Comparison of ENCODE assay signal across 8 mouse cellular contexts in genomic region chr3:89278107-89278506, GRCm38 (mm10). TPM values are rescaled to one million over a fixed set of nuclear protein-coding genes. Genes with fewer than 3 reads are reported as not detected.
DNase-seq lines count a peak whose midpoint lies in the region; ATAC-seq and TF ChIP-seq lines count a peak whose summit lies in the region.

No protein-coding gene starts in this region.

- H3K4me3 ChIP-seq in forebrain, embryonic 11.5 days (ENCODE audit: low read depth, low read length) = no peak overlapping the region
- peak overlapping the region; percentile 3; the same call in 1 of the 2 replicates for H3K4me3 ChIP-seq in hindbrain, embryonic 12.5 days
- peak overlapping the region; percentile 48 for H3K4me3 ChIP-seq in limb, embryonic 14.5 days (replicated peaks; ENCODE audit: low read length)
- H3K4me3 ChIP-seq in neural tube, embryonic 13.5 days = peak overlapping the region; percentile 49

- DNase-seq in cerebellum, adult 9-11 months = peak; percentile 59
- DNase-seq in cerebellum, postnatal 4 days (ENCODE audit: low spot score in 2 of 2) = no peak
- no peak for DNase-seq in forebrain, embryonic 11.5 days (ENCODE audit: low spot score)
- DNase-seq in limb, embryonic 14.5 days (ENCODE audit: low spot score) = no peak
- no peak for DNase-seq in thymus, postnatal 14 days

- 0 out of 2 replicates have a peak overlapping the region, but pooled peaks have one; percentile 15 for H3K4me2 ChIP-seq in forebrain, embryonic 11.5 days (ENCODE audit: low read depth, low read length, severe bottlenecking)
- peak overlapping the region; percentile 89 for H3K4me2 ChIP-seq in hindbrain, embryonic 12.5 days (replicated peaks)
- peak overlapping the region; percentile 96 for H3K4me2 ChIP-seq in limb, embryonic 14.5 days (replicated peaks; ENCODE audit: low read depth, low read length, severe bottlenecking)
- H3K4me2 ChIP-seq in neural tube, embryonic 13.5 days = peak overlapping the region; percentile 94

- no peak for ATAC-seq in forebrain, embryonic 11.5 days (replicated peaks; ENCODE audit: low FRiP score)
- ATAC-seq in hindbrain, embryonic 12.5 days (ENCODE audit: low FRiP score) = no peak
- no peak for ATAC-seq in limb, embryonic 14.5 days (ENCODE audit: low FRiP score, low read depth)
- no peak for ATAC-seq in neural tube, embryonic 13.5 days (ENCODE audit: low read depth)
- no peak for ATAC-seq in erythroblast, adult 5-6 weeks (replicated peaks; ENCODE audit: low FRiP score, poor library complexity, severe bottlenecking)

- H3K27me3 ChIP-seq in forebrain, embryonic 11.5 days (ENCODE audit: control insufficient read depth, insufficient read depth, low read length) = peaks cover 30% of the 10 kb centered on the region
- H3K27me3 ChIP-seq in hindbrain, embryonic 12.5 days = peaks cover 49% of the 10 kb centered on the region
- H3K27me3 ChIP-seq in limb, embryonic 14.5 days (ENCODE audit: control insufficient read depth, insufficient read depth, low read length) = no peaks in the 10 kb centered on the region
- peaks cover 48% of the 10 kb centered on the region for H3K27me3 ChIP-seq in neural tube, embryonic 13.5 days

- H3K27ac ChIP-seq in forebrain, embryonic 11.5 days (ENCODE audit: low read depth, low read length) = no peak overlapping the region
- no peak overlapping the region for H3K27ac ChIP-seq in hindbrain, embryonic 12.5 days
- 0 out of 2 replicates have a peak overlapping the region, but pooled peaks have one; percentile 73 for H3K27ac ChIP-seq in limb, embryonic 14.5 days (replicated peaks; ENCODE audit: low read depth, low read length)
- H3K27ac ChIP-seq in neural tube, embryonic 13.5 days (replicated peaks) = peak overlapping the region; percentile 68; the same call in 1 of the 2 replicates

- peaks cover 17% of the 10 kb centered on the region for H3K4me1 ChIP-seq in forebrain, embryonic 11.5 days (replicated peaks; ENCODE audit: control insufficient read depth, insufficient read depth, low read length)
- H3K4me1 ChIP-seq in hindbrain, embryonic 12.5 days = peaks cover 39% of the 10 kb centered on the region
- peaks cover 34% of the 10 kb centered on the region for H3K4me1 ChIP-seq in limb, embryonic 14.5 days (ENCODE audit: control insufficient read depth, insufficient read depth, low read length)
- peaks cover 54% of the 10 kb centered on the region for H3K4me1 ChIP-seq in neural tube, embryonic 13.5 days (replicated peaks)

- 67% methylated on average over 7 of the region's 7 CpGs for WGBS in forebrain, embryonic 11.5 days
- WGBS in hindbrain, embryonic 12.5 days = 77% methylated on average over 7 of the region's 7 CpGs
- 48% methylated on average over 7 of the region's 7 CpGs for WGBS in limb, embryonic 14.5 days
- 53% methylated on average over 7 of the region's 7 CpGs for WGBS in neural tube, embryonic 13.5 days

- TF ChIP-seq POLR2A in limb, embryonic 14.5 days (IDR thresholded peaks at IDR 0.05; ENCODE audit: borderline replicate concordance, extremely low read depth, insufficient read depth, insufficient read length) = no peak

- H3K36me3 ChIP-seq in forebrain, embryonic 11.5 days (ENCODE audit: control insufficient read depth, insufficient read depth, low read length) = no peaks in the 10 kb centered on the region
- no peaks in the 10 kb centered on the region for H3K36me3 ChIP-seq in hindbrain, embryonic 12.5 days
- H3K36me3 ChIP-seq in limb, embryonic 14.5 days (ENCODE audit: control insufficient read depth, insufficient read depth, low read length) = peaks cover 21% of the 10 kb centered on the region
- no peaks in the 10 kb centered on the region for H3K36me3 ChIP-seq in neural tube, embryonic 13.5 days

- H3K9me3 ChIP-seq in forebrain, embryonic 11.5 days (ENCODE audit: control insufficient read depth, low read length) = no peaks in the 10 kb centered on the region
- no peaks in the 10 kb centered on the region for H3K9me3 ChIP-seq in hindbrain, embryonic 12.5 days (replicated peaks)
- H3K9me3 ChIP-seq in limb, embryonic 14.5 days (ENCODE audit: control insufficient read depth, low read length) = no peaks in the 10 kb centered on the region
- no peaks in the 10 kb centered on the region for H3K9me3 ChIP-seq in neural tube, embryonic 13.5 days

- H3K9ac ChIP-seq in forebrain, embryonic 11.5 days (ENCODE audit: low read length) = no peak overlapping the region
- peak overlapping the region; percentile 61; the same call in 1 of the 2 replicates for H3K9ac ChIP-seq in hindbrain, embryonic 12.5 days
- peak overlapping the region; percentile 70 for H3K9ac ChIP-seq in limb, embryonic 14.5 days (ENCODE audit: low read depth, low read length, severe bottlenecking)
- H3K9ac ChIP-seq in neural tube, embryonic 13.5 days = peak overlapping the region; percentile 72

RNA-seq across cellular contexts. Expression of gene Efna1, which starts 2.8 kb away (rescaled TPM):
- 10.8 and 11.4 TPM in 2 replicates for polyA plus RNA-seq in forebrain, embryonic 11.5 days (2014; fragmentation: Nextera tagmentation; extraction: Ambion mirVana)
- polyA plus RNA-seq in hindbrain, embryonic 12.5 days (2016; fragmentation: Nextera tagmentation; extraction: Ambion mirVana) = 14.3 and 15.4 TPM in 2 replicates
- polyA plus RNA-seq in limb, embryonic 14.5 days (2012; rRNA removed) = 51.7 and 52.2 TPM in 2 replicates
- 42.2 and 48.1 TPM in 2 replicates for polyA plus RNA-seq in limb, embryonic 14.5 days (2014; fragmentation: Nextera tagmentation; extraction: Ambion mirVana)
- 12.5 and 14.5 TPM in 2 replicates for polyA plus RNA-seq in neural tube, embryonic 13.5 days (2015; fragmentation: Nextera tagmentation; extraction: Ambion mirVana)
- total RNA-seq in erythroblast, adult 5-6 weeks (2015; ENCODE audit: low replicate concordance) = not detected in 2 replicates
- total RNA-seq in erythroblast, adult 5-6 weeks (2017; ENCODE audit: low replicate concordance) = not detected in 2 replicates

RNA-seq across cellular contexts. Expression of gene Slc50a1, which starts 7.7 kb away (rescaled TPM):
- polyA plus RNA-seq in forebrain, embryonic 11.5 days (2014; fragmentation: Nextera tagmentation; extraction: Ambion mirVana) = 28.4 and 31.8 TPM in 2 replicates
- 44.9 and 46.8 TPM in 2 replicates for polyA plus RNA-seq in hindbrain, embryonic 12.5 days (2016; fragmentation: Nextera tagmentation; extraction: Ambion mirVana)
- polyA plus RNA-seq in limb, embryonic 14.5 days (2012; rRNA removed) = 150 and 198 TPM in 2 replicates
- polyA plus RNA-seq in limb, embryonic 14.5 days (2014; fragmentation: Nextera tagmentation; extraction: Ambion mirVana) = 90.8 and 95.6 TPM in 2 replicates
- polyA plus RNA-seq in neural tube, embryonic 13.5 days (2015; fragmentation: Nextera tagmentation; extraction: Ambion mirVana) = 44.0 and 45.5 TPM in 2 replicates
- total RNA-seq in erythroblast, adult 5-6 weeks (2015; ENCODE audit: low replicate concordance) = 8.8 and 12.9 TPM in 2 replicates
- total RNA-seq in erythroblast, adult 5-6 weeks (2017; ENCODE audit: low replicate concordance) = 10.9 and 11.5 TPM in 2 replicates

RNA-seq across cellular contexts. Expression of gene Dpm3, which starts 18.9 kb away (rescaled TPM):
- polyA plus RNA-seq in forebrain, embryonic 11.5 days (2014; fragmentation: Nextera tagmentation; extraction: Ambion mirVana) = 79.0 and 83.9 TPM in 2 replicates
- 63.9 and 86.7 TPM in 2 replicates for polyA plus RNA-seq in hindbrain, embryonic 12.5 days (2016; fragmentation: Nextera tagmentation; extraction: Ambion mirVana)
- 313 and 432 TPM in 2 replicates for polyA plus RNA-seq in limb, embryonic 14.5 days (2012; rRNA removed)
- 165 and 173 TPM in 2 replicates for polyA plus RNA-seq in limb, embryonic 14.5 days (2014; fragmentation: Nextera tagmentation; extraction: Ambion mirVana)
- polyA plus RNA-seq in neural tube, embryonic 13.5 days (2015; fragmentation: Nextera tagmentation; extraction: Ambion mirVana) = 76.9 and 81.4 TPM in 2 replicates
- 16.1 and 42.3 TPM in 2 replicates for total RNA-seq in erythroblast, adult 5-6 weeks (2015; ENCODE audit: low replicate concordance)
- total RNA-seq in erythroblast, adult 5-6 weeks (2017; ENCODE audit: low replicate concordance) = 4.3 TPM in 1 of 2 replicates, not detected in the other

RNA-seq across cellular contexts. Expression of gene Trim46, which starts 32.0 kb away (rescaled TPM):
- polyA plus RNA-seq in forebrain, embryonic 11.5 days (2014; fragmentation: Nextera tagmentation; extraction: Ambion mirVana) = 11.9 and 13.5 TPM in 2 replicates
- 27.2 and 29.6 TPM in 2 replicates for polyA plus RNA-seq in hindbrain, embryonic 12.5 days (2016; fragmentation: Nextera tagmentation; extraction: Ambion mirVana)
- polyA plus RNA-seq in limb, embryonic 14.5 days (2012; rRNA removed) = 19.0 and 25.4 TPM in 2 replicates
- 3.9 and 4.7 TPM in 2 replicates for polyA plus RNA-seq in limb, embryonic 14.5 days (2014; fragmentation: Nextera tagmentation; extraction: Ambion mirVana)
- polyA plus RNA-seq in neural tube, embryonic 13.5 days (2015; fragmentation: Nextera tagmentation; extraction: Ambion mirVana) = 55.8 and 55.9 TPM in 2 replicates
- not detected in 2 replicates for total RNA-seq in erythroblast, adult 5-6 weeks (2015; ENCODE audit: low replicate concordance)
- total RNA-seq in erythroblast, adult 5-6 weeks (2017; ENCODE audit: low replicate concordance) = not detected in 2 replicates

RNA-seq across cellular contexts. Expression of gene Krtcap2, which starts 32.3 kb away (rescaled TPM):
- polyA plus RNA-seq in forebrain, embryonic 11.5 days (2014; fragmentation: Nextera tagmentation; extraction: Ambion mirVana) = 237 and 252 TPM in 2 replicates
- 247 and 271 TPM in 2 replicates for polyA plus RNA-seq in hindbrain, embryonic 12.5 days (2016; fragmentation: Nextera tagmentation; extraction: Ambion mirVana)
- polyA plus RNA-seq in limb, embryonic 14.5 days (2012; rRNA removed) = 121 and 153 TPM in 2 replicates
- 352 and 353 TPM in 2 replicates for polyA plus RNA-seq in limb, embryonic 14.5 days (2014; fragmentation: Nextera tagmentation; extraction: Ambion mirVana)
- polyA plus RNA-seq in neural tube, embryonic 13.5 days (2015; fragmentation: Nextera tagmentation; extraction: Ambion mirVana) = 248 and 258 TPM in 2 replicates
- total RNA-seq in erythroblast, adult 5-6 weeks (2015; ENCODE audit: low replicate concordance) = 47.0 and 49.8 TPM in 2 replicates
- total RNA-seq in erythroblast, adult 5-6 weeks (2017; ENCODE audit: low replicate concordance) = 17.8 and 31.8 TPM in 2 replicates

Comparison
In these comparisons a context has a peak if more than half of its experiments do, and no peak if none do; other contexts are left out.
1. H3K27ac ChIP-seq: peak in limb, embryonic 14.5 days (single experiment) and neural tube, embryonic 13.5 days (single experiment); none in forebrain, embryonic 11.5 days (single experiment) and hindbrain, embryonic 12.5 days (single experiment).
2. H3K4me2 ChIP-seq: peak in every context shown above with its lines; median percentile 96 in limb, embryonic 14.5 days; 94 in neural tube, embryonic 13.5 days; 89 in hindbrain, embryonic 12.5 days; 15 in forebrain, embryonic 11.5 days.